Mouse (Mus musculus): ENCODE data around the gene Notch4. TPM values are rescaled to one million over a fixed set of nuclear protein-coding genes. Genes with fewer than 3 reads are reported as not detected.
"Not testable (repeated sequence)": the region's sequence is repeated elsewhere in the genome, so short reads cannot be mapped to it uniquely, and the experiment has no call there.

Gene Notch4
- polyA plus RNA-seq (2016; fragmentation: Nextera tagmentation; extraction: Ambion mirVana), result 6.4 and 8.4 TPM in 2 replicates

- 5% methylated on average over 6 of the region's 6 CpGs for WGBS
- Histone ChIP-seq H3K4me1 (peaks cover 24% of the 10 kb centered on the region), H3K27ac (peak within 1 kb of the TSS; percentile 77), H3K27me3 (ENCODE audit: insufficient read depth, poor library complexity, severe bottlenecking) (peaks cover 39% of the 10 kb centered on the region), H3K36me3 (no peaks in the 10 kb centered on the region), H3K9me3 (no peaks in the 10 kb centered on the region), H3K4me3 (peak within 1 kb of the TSS; percentile 36)
- no peak for DNase-seq (ENCODE audit: low spot score)
Measured at GRCm38 (mm10) chr17:34564003-34564421, at the start of gene Notch4. TSS of gene Notch4 (plus strand) at chr17:34564268.

GRCm38 (mm10) chr17:34516514-34516913, 47.6 kb upstream of the Notch4 start:
- DNase-seq (ENCODE audit: low spot score), result peak; percentile 61
- Histone ChIP-seq H3K36me3 (no peaks in the 10 kb centered on the region), H3K4me1 (no peaks in the 10 kb centered on the region), H3K27me3 (ENCODE audit: insufficient read depth, poor library complexity, severe bottlenecking) (0 out of 2 replicates have a peak, but pooled peaks cover 5% of the 10 kb centered on the region), H3K4me3 (no peak overlapping the region), H3K9me3 (no peaks in the 10 kb centered on the region), H3K27ac (no peak overlapping the region)
- 71% methylated on average over 2 of the region's 2 CpGs for WGBS

- H3K27ac ChIP-seq, result no peak within 1 kb of the TSS
- H3K9me3 ChIP-seq, result no peaks in the 10 kb centered on the region
- no peak within 1 kb of the TSS for H3K4me3 ChIP-seq
- DNase-seq (ENCODE audit: low spot score), result peak; percentile 22
- H3K27me3 ChIP-seq (ENCODE audit: insufficient read depth, poor library complexity, severe bottlenecking), result 0 out of 2 replicates have a peak, but pooled peaks cover 5% of the 10 kb centered on the region
- 88% methylated on average over 4 of the region's 4 CpGs for WGBS
- H3K4me1 ChIP-seq, result no peaks in the 10 kb centered on the region
- H3K36me3 ChIP-seq, result no peaks in the 10 kb centered on the region
Measured at GRCm38 (mm10) chr17:34517252-34517651, 46.8 kb upstream of the Notch4 start, which contains the start of gene Btnl6. TSS of gene Btnl6 (minus strand) at chr17:34517352.

GRCm38 (mm10) chr17:34517795-34518194, 46.3 kb upstream of the Notch4 start:
- H3K27me3 ChIP-seq (ENCODE audit: insufficient read depth, poor library complexity, severe bottlenecking), result 0 out of 2 replicates have a peak, but pooled peaks cover 5% of the 10 kb centered on the region
- H3K4me3 ChIP-seq, result no peak overlapping the region
- H3K36me3 ChIP-seq, result no peaks in the 10 kb centered on the region
- H3K9me3 ChIP-seq, result no peaks in the 10 kb centered on the region
- no peaks in the 10 kb centered on the region for H3K4me1 ChIP-seq
- no peak overlapping the region for H3K27ac ChIP-seq
- peak; percentile 54 for DNase-seq (ENCODE audit: low spot score)
- 85% methylated on average over 4 of the region's 4 CpGs for WGBS

GRCm38 (mm10) chr17:34518571-34518970, 45.5 kb upstream of the Notch4 start:
- peak; percentile 13 for DNase-seq (ENCODE audit: low spot score)
- H3K9me3 ChIP-seq; H3K27me3 ChIP-seq (ENCODE audit: insufficient read depth, poor library complexity, severe bottlenecking); H3K4me1 ChIP-seq; H3K4me3 ChIP-seq; H3K36me3 ChIP-seq; H3K27ac ChIP-seq: not testable (repeated sequence)
- WGBS, result 70% methylated on average over 3 of the region's 3 CpGs

GRCm38 (mm10) chr17:34519001-34519400, 45.1 kb upstream of the Notch4 start:
- WGBS, result 50% methylated on average over 1 of the region's 1 CpGs
- 0 out of 2 replicates have a peak, but pooled peaks cover 5% of the 10 kb centered on the region for H3K27me3 ChIP-seq (ENCODE audit: insufficient read depth, poor library complexity, severe bottlenecking)
- no peaks in the 10 kb centered on the region for H3K9me3 ChIP-seq
- H3K4me1 ChIP-seq, result no peaks in the 10 kb centered on the region
- no peaks in the 10 kb centered on the region for H3K36me3 ChIP-seq
- peak; percentile 11 for DNase-seq (ENCODE audit: low spot score)
- H3K4me3 ChIP-seq, result no peak overlapping the region
- no peak overlapping the region for H3K27ac ChIP-seq

- DNase-seq (ENCODE audit: low spot score), result no peak
- Histone ChIP-seq H3K4me1 (no peaks in the 10 kb centered on the region), H3K27ac (no peak overlapping the region), H3K9me3 (no peaks in the 10 kb centered on the region), H3K27me3 (ENCODE audit: insufficient read depth, poor library complexity, severe bottlenecking) (no peaks in the 10 kb centered on the region), H3K4me3 (no peak overlapping the region), H3K36me3 (no peaks in the 10 kb centered on the region)
- 81% methylated on average over 3 of the region's 3 CpGs for WGBS
Measured at GRCm38 (mm10) chr17:34532671-34533070, 31.4 kb upstream of the Notch4 start.

GRCm38 (mm10) chr17:34543567-34543966, 20.5 kb upstream of the Notch4 start:
- H3K4me3 ChIP-seq; H3K4me1 ChIP-seq; H3K36me3 ChIP-seq; H3K9me3 ChIP-seq; H3K27ac ChIP-seq; H3K27me3 ChIP-seq (ENCODE audit: insufficient read depth, poor library complexity, severe bottlenecking); DNase-seq (ENCODE audit: low spot score): not testable (repeated sequence)
- WGBS, result 92% methylated on average over 13 of the region's 13 CpGs

- no peak overlapping the region for H3K27ac ChIP-seq
- H3K4me3 ChIP-seq, result no peak overlapping the region
- WGBS, result 86% methylated on average over 1 of the region's 1 CpGs
- no peaks in the 10 kb centered on the region for H3K9me3 ChIP-seq
- DNase-seq (ENCODE audit: low spot score), result no peak
- no peaks in the 10 kb centered on the region for H3K4me1 ChIP-seq
- H3K27me3 ChIP-seq (ENCODE audit: insufficient read depth, poor library complexity, severe bottlenecking), result no peaks in the 10 kb centered on the region
- no peaks in the 10 kb centered on the region for H3K36me3 ChIP-seq
Measured at GRCm38 (mm10) chr17:34546797-34547196, 17.3 kb upstream of the Notch4 start.

GRCm38 (mm10) chr17:34547601-34548000, 16.5 kb upstream of the Notch4 start:
- Histone ChIP-seq H3K9me3 (no peaks in the 10 kb centered on the region), H3K4me1 (no peaks in the 10 kb centered on the region), H3K27ac (no peak overlapping the region), H3K4me3 (no peak overlapping the region), H3K36me3 (no peaks in the 10 kb centered on the region), H3K27me3 (ENCODE audit: insufficient read depth, poor library complexity, severe bottlenecking) (no peaks in the 10 kb centered on the region)
- WGBS, result 83% methylated on average over 4 of the region's 4 CpGs
- no peak for DNase-seq (ENCODE audit: low spot score)

- 89% methylated on average over 3 of the region's 3 CpGs for WGBS
- Histone ChIP-seq H3K9me3 (no peaks in the 10 kb centered on the region), H3K27me3 (ENCODE audit: insufficient read depth, poor library complexity, severe bottlenecking) (0 out of 2 replicates have a peak, but pooled peaks cover under 1% of the 10 kb centered on the region), H3K27ac (no peak overlapping the region), H3K4me1 (no peaks in the 10 kb centered on the region), H3K4me3 (no peak overlapping the region), H3K36me3 (no peaks in the 10 kb centered on the region)
- DNase-seq (ENCODE audit: low spot score), result no peak
Measured at GRCm38 (mm10) chr17:34549156-34549555, 14.9 kb upstream of the Notch4 start.

GRCm38 (mm10) chr17:34549843-34550242, 14.2 kb upstream of the Notch4 start:
- WGBS, result 63% methylated on average over 2 of the region's 2 CpGs
- no peaks in the 10 kb centered on the region for H3K36me3 ChIP-seq
- no peaks in the 10 kb centered on the region for H3K4me1 ChIP-seq
- no peak overlapping the region for H3K4me3 ChIP-seq
- no peak overlapping the region for H3K27ac ChIP-seq
- no peaks in the 10 kb centered on the region for H3K9me3 ChIP-seq
- H3K27me3 ChIP-seq (ENCODE audit: insufficient read depth, poor library complexity, severe bottlenecking), result peaks cover 5% of the 10 kb centered on the region; the same call in 1 of the 2 replicates
- DNase-seq (ENCODE audit: low spot score), result no peak

GRCm38 (mm10) chr17:34555483-34555882, 8.6 kb upstream of the Notch4 start:
- Histone ChIP-seq H3K27me3 (ENCODE audit: insufficient read depth, poor library complexity, severe bottlenecking) (peaks cover 12% of the 10 kb centered on the region; the same call in 1 of the 2 replicates), H3K9me3 (no peaks in the 10 kb centered on the region), H3K36me3 (no peaks in the 10 kb centered on the region), H3K4me3 (no peak overlapping the region), H3K4me1 (no peaks in the 10 kb centered on the region), H3K27ac (no peak overlapping the region)
- 30% methylated on average over 5 of the region's 5 CpGs for WGBS
- DNase-seq (ENCODE audit: low spot score), result peak; percentile 87

GRCm38 (mm10) chr17:34556406-34556805, 7.7 kb upstream of the Notch4 start:
- peaks cover 4% of the 10 kb centered on the region; the same call in 1 of the 2 replicates for H3K4me1 ChIP-seq
- H3K9me3 ChIP-seq, result no peaks in the 10 kb centered on the region
- no peak overlapping the region for H3K4me3 ChIP-seq
- no peak overlapping the region for H3K27ac ChIP-seq
- peaks cover 15% of the 10 kb centered on the region; the same call in 1 of the 2 replicates for H3K27me3 ChIP-seq (ENCODE audit: insufficient read depth, poor library complexity, severe bottlenecking)
- no peaks in the 10 kb centered on the region for H3K36me3 ChIP-seq
- 68% methylated on average over 8 of the region's 8 CpGs for WGBS
- DNase-seq (ENCODE audit: low spot score), result no peak
